Mouse (Mus musculus) C2C12 (cell line): ENCODE data around the gene Gatad2a. TPM values are rescaled to one million over a fixed set of nuclear protein-coding genes. Genes with fewer than 3 reads are reported as not detected.

Source experiments
- H3K27me3 ChIP-seq: one replicate; pipeline ENCODE4 v1.6.1; 2011; ENCODE audit not compliant: control insufficient read depth, insufficient read depth, insufficient read length
- H3K36me3 ChIP-seq: one replicate; pipeline ENCODE4 v1.6.1; 2011; ENCODE audit not compliant: control insufficient read depth, insufficient read depth
- H3K4me3 ChIP-seq: one replicate; pipeline ENCODE4 v1.5.1; 2011; ENCODE audit warnings: mild to moderate bottlenecking, control low read depth; ENCODE audit not compliant: poor library complexity, insufficient read depth, severe bottlenecking
- H3K79me2 ChIP-seq: one replicate; pipeline ENCODE4 v1.6.1; 2011; ENCODE audit not compliant: control insufficient read depth, insufficient read depth
- H3K79me3 ChIP-seq: one replicate; pipeline ENCODE4 v1.6.1; 2011; ENCODE audit warnings: low read depth, control low read depth
- H3ac ChIP-seq: one replicate; pipeline ENCODE3; 2011; ENCODE audit warnings: low read depth; ENCODE audit not compliant: control insufficient read depth, insufficient read length
- CEBPB ChIP-seq: IDR thresholded peaks from one replicate; pipeline ENCODE4 v1.6.1; 2011; ENCODE audit warnings: low read depth, mild to moderate bottlenecking, control low read depth, moderate library complexity
- CTCF ChIP-seq: IDR thresholded peaks from one replicate; pipeline ENCODE4 v1.5.1; 2011; ENCODE audit not compliant: control insufficient read depth, insufficient read depth, insufficient read length
- FOSL1 ChIP-seq: IDR thresholded peaks from one replicate; pipeline ENCODE4 v1.8.0; 2011; ENCODE audit warnings: mild to moderate bottlenecking, low read length; ENCODE audit not compliant: poor library complexity, insufficient read depth, severe bottlenecking
- MAX ChIP-seq: IDR thresholded peaks from one replicate; pipeline ENCODE4 v1.6.1; 2011; ENCODE audit warnings: mild to moderate bottlenecking, control low read depth
- MYOD1 ChIP-seq: IDR thresholded peaks from one replicate; pipeline ENCODE4 v1.6.1; 2011; ENCODE audit warnings: low read depth; ENCODE audit not compliant: control insufficient read depth, insufficient read length
- MYOG ChIP-seq: IDR thresholded peaks from one replicate; pipeline ENCODE4 v1.6.1; 2011; ENCODE audit not compliant: control insufficient read depth, insufficient read length; ENCODE audit errors: extremely low read depth
- USF1 ChIP-seq: IDR thresholded peaks from one replicate; pipeline ENCODE4 v1.6.1; 2011; ENCODE audit warnings: low read depth, mild to moderate bottlenecking, control low read depth, moderate library complexity
- polyA plus RNA-seq: library from polyadenylated mRNA; unstranded; fragments of >200 nt; fragmentation: generic; extraction: Trizol; gene quantifications from one replicate; pipeline ENCODE4 v1.2.1, GENCODE M21; 2012; ENCODE audit warnings: missing spikeins

Gatad2a gene
- polyA plus RNA-seq, 1 experiment = 59.3 TPM

DNA sequence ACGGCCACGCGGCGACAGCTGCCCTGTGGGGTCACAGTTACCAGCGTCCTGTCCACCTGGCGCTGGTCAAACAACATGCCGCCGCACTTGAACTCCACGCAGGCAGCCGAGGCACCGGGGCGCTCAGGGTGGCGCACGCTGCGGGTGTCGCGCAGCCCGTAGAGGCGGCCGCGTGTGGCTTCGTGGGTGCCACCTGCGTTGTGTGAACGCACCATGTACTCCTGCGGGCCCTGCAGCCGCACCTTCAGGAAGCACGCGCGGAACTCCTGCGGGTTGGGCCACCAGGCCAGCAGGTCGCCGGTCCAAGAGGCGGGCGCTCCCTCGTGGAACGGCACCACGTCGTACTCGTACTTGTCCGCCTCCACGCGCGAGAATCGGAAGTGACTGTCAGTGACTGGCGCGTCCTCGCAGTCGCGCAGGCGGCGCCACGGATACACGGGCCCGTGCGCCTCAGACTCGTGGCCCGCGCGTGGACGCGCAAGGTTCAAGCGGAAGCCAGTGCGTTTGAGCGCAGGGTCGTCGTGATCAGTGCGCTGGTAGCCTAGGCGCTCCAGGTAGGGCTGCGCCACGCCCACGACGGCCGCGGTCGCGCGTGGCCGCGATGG, 114.8 kb downstream of the Gatad2a start:
- no peaks in the 10 kb centered on the region for H3K79me2 ChIP-seq
- no peak overlapping the region for H3ac ChIP-seq
- H3K36me3 ChIP-seq = no peaks in the 10 kb centered on the region
- TF ChIP-seq USF1 (no peak), CEBPB (no peak), CTCF (no peak), FOSL1 (no peak), MYOD1 (no peak), MAX (no peak), MYOG (no peak)
- no peaks in the 10 kb centered on the region for H3K79me3 ChIP-seq
- H3K4me3 ChIP-seq = no peak overlapping the region
- peaks cover 5% of the 10 kb centered on the region for H3K27me3 ChIP-seq

DNA sequence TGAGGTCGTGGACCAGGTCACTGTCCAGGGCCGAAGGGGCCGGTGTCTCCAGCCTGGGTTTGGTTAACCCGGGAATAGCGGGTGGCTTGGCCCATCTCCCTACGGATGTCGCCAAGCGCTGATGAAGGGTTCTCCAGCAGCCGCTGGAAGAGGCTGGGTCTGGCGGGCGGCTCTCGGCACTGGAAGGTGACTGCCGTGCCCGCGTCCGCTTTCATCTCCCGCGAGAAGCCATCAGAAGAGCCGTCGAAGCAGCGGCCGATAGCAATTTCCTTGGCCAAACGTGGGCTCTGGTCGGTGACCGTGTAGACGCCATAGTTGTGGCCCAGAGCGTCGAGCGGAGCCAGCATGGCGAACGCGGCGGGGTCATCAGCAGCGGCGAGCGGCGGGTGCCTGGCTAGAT, 115.3 kb downstream of the Gatad2a start:
- Histone ChIP-seq H3K79me2 (no peaks in the 10 kb centered on the region), H3K4me3 (no peak overlapping the region), H3K27me3 (peaks cover 2% of the 10 kb centered on the region), H3K36me3 (no peaks in the 10 kb centered on the region), H3K79me3 (no peaks in the 10 kb centered on the region), H3ac (no peak overlapping the region)
- TF ChIP-seq MYOD1 (no peak), FOSL1 (no peak), USF1 (no peak), MYOG (no peak), MAX (no peak), CEBPB (no peak), CTCF (no peak)

DNA sequence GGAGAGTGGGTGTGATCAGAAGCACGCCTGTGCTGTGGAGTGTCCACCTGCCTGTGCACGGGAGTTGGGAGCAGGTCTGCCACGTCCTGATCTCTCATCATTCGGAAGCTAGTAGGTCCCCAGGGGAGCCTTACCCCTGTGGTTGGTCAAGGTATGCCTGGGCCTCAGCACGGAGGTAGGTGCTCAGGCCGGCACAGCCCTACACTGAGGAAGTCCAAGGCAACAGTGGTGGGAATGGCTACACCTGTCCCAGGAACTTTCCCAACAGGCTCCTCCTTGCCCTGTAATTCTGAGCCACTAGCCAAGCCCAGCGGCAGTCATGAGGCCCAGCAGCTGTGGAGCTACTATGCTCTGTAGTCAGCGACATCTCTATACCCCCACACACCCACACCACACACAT, 116.5 kb downstream of the Gatad2a start:
- no peak overlapping the region for H3ac ChIP-seq
- H3K79me2 ChIP-seq = no peaks in the 10 kb centered on the region
- H3K27me3 ChIP-seq = no peaks in the 10 kb centered on the region
- H3K79me3 ChIP-seq = no peaks in the 10 kb centered on the region
- H3K4me3 ChIP-seq = no peak overlapping the region
- no peaks in the 10 kb centered on the region for H3K36me3 ChIP-seq
- no peak for TF ChIP-seq CTCF
- no peak for TF ChIP-seq FOSL1
- no peak for TF ChIP-seq USF1
- TF ChIP-seq MYOD1 = no peak
- no peak for TF ChIP-seq MYOG
- TF ChIP-seq CEBPB = no peak
- no peak for TF ChIP-seq MAX

- no peaks in the 10 kb centered on the region for H3K27me3 ChIP-seq
- H3K79me2 ChIP-seq = no peaks in the 10 kb centered on the region
- no peaks in the 10 kb centered on the region for H3K79me3 ChIP-seq
- H3K36me3 ChIP-seq = no peaks in the 10 kb centered on the region
- H3K4me3 ChIP-seq = no peak overlapping the region
- TF ChIP-seq USF1 = no peak
- TF ChIP-seq MAX = no peak
- TF ChIP-seq MYOG = no peak
- TF ChIP-seq MYOD1 = no peak
- no peak for TF ChIP-seq CEBPB
- no peak for TF ChIP-seq FOSL1
- no peak for TF ChIP-seq CTCF
- no peak overlapping the region for H3ac ChIP-seq
These were observed 118.2 kb downstream of the Gatad2a start for GRCm38 (mm10) chr8:69877992-69878391.

DNA sequence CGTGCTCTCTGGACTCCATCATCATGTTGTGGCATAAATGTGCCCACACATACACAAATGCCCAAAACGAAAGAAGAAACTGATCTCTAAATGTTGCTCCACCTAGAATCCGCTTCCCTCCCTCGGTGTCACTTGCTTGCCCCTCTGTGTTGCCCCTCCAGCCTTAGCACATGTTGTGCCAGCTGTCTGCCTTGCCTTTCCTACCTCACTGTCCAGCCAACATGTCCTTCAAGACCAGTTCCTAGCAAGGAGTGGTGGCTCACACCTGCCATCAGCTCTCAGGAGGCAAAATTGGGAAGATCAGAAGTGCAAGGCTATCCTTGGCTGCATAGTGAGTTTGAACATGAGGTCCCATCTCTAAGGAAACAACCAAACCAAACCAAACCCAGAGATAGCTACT, 118.8 kb downstream of the Gatad2a start:
- Histone ChIP-seq H3K79me3 (no peaks in the 10 kb centered on the region), H3K79me2 (no peaks in the 10 kb centered on the region), H3K27me3 (no peaks in the 10 kb centered on the region), H3K36me3 (no peaks in the 10 kb centered on the region), H3ac (no peak overlapping the region), H3K4me3 (no peak overlapping the region)
- TF ChIP-seq CTCF (no peak), MYOD1 (no peak), CEBPB (no peak), MAX (no peak), MYOG (no peak), USF1 (no peak), FOSL1 (no peak)
